24 mouse cellular contexts compared by ENCODE assay signal in genomic region chr5:23562278-23563060, GRCm38 (mm10).
A peak's percentile ranks its signal among the peaks of the same experiment; 100 is the strongest.
DNase-seq lines count a peak whose midpoint lies in the region; ATAC-seq and TF ChIP-seq lines count a peak whose summit lies in the region.
"Had no signal": no experiment of that assay in that cellular context is flagged by ENCODE, and none has a peak within 500 bp of the region (broad histone marks: within the 10 kb centered on the region; RNA-seq: fewer than 3 reads in every experiment).

No protein-coding gene starts in this region.

- H3K9ac ChIP-seq in kidney, embryonic 15.5 days: no peak overlapping the region
- H3K9ac ChIP-seq in lung, embryonic 16.5 days (ENCODE audit: low read length): no peak overlapping the region
- H3K9ac ChIP-seq in midbrain, embryonic 15.5 days: no peak overlapping the region
- H3K9ac ChIP-seq: embryonic facial prominence, embryonic 12.5 days; forebrain, postnatal 0 days; hindbrain, embryonic 15.5 days; intestine, embryonic 15.5 days; limb, embryonic 12.5 days; liver, embryonic 13.5 days had no signal

- H3K27ac ChIP-seq in kidney, embryonic 15.5 days: no peak overlapping the region
- H3K27ac ChIP-seq in lung, embryonic 16.5 days (ENCODE audit: low read length): peak overlapping the region; percentile 51; the same call in 1 of the 2 replicates
- no peak overlapping the region for H3K27ac ChIP-seq in midbrain, embryonic 15.5 days
- H3K27ac ChIP-seq in heart, embryonic 10.5 days: no peak overlapping the region
- H3K27ac ChIP-seq: embryonic facial prominence, embryonic 12.5 days; heart, adult 2 months; hindbrain, embryonic 15.5 days; intestine, embryonic 15.5 days; limb, embryonic 12.5 days; liver, embryonic 13.5 days had no signal

- no peaks in the 10 kb centered on the region for H3K9me3 ChIP-seq in kidney, embryonic 15.5 days (replicated peaks)
- H3K9me3 ChIP-seq in lung, embryonic 16.5 days (ENCODE audit: control insufficient read depth, low read length): no peaks in the 10 kb centered on the region
- no peaks in the 10 kb centered on the region for H3K9me3 ChIP-seq in midbrain, embryonic 15.5 days
- no peaks in the 10 kb centered on the region for H3K9me3 ChIP-seq in heart, embryonic 10.5 days
- H3K9me3 ChIP-seq: embryonic facial prominence, embryonic 12.5 days; G1E; hindbrain, embryonic 15.5 days; intestine, embryonic 15.5 days; limb, embryonic 12.5 days; liver, embryonic 13.5 days had no signal

- DNase-seq in kidney, adult 18-20 months: peak; percentile 21
- peak; percentile 11 to 44 for DNase-seq in lung, adult 18-20 months
- no peak for DNase-seq in lung, adult 2 months
- no peak for DNase-seq in heart, embryonic 10.5 days (ENCODE audit: low spot score)
- DNase-seq: adrenal gland, adult 8-10 months; B cell, adult 2 months; cerebellum, adult 18-20 months; cerebellum, postnatal 14 days; forebrain, postnatal 0 days; gastrocnemius, postnatal 25 days; heart, adult 2 months; liver, embryonic 13.5 days; thymus, adult 18-20 months; thymus, postnatal 36 days had no signal

- no peak for ATAC-seq in kidney, embryonic 15.5 days (replicated peaks; ENCODE audit: low FRiP score)
- peak; percentile 63 for ATAC-seq in lung, embryonic 16.5 days (ENCODE audit: low read depth)
- no peak for ATAC-seq in megakaryocyte-erythroid progenitor cell, adult 5-6 weeks (replicated peaks; ENCODE audit: low FRiP score, low TSS enrichment, poor library complexity, severe bottlenecking)
- ATAC-seq in midbrain, embryonic 15.5 days (replicated peaks): no peak
- ATAC-seq: forebrain, postnatal 0 days; intestine, embryonic 15.5 days had no signal

- H3K4me3 ChIP-seq in kidney, embryonic 15.5 days (replicated peaks): no peak overlapping the region
- H3K4me3 ChIP-seq in lung, adult 2 months (replicated peaks; ENCODE audit: extremely low read depth, low read depth, low read length): no peak overlapping the region
- no peak overlapping the region for H3K4me3 ChIP-seq in lung, embryonic 16.5 days (ENCODE audit: low read length)
- H3K4me3 ChIP-seq in midbrain, embryonic 15.5 days: no peak overlapping the region
- no peak overlapping the region for H3K4me3 ChIP-seq in heart, embryonic 10.5 days
- H3K4me3 ChIP-seq: embryonic facial prominence, embryonic 12.5 days; heart, adult 2 months; hindbrain, embryonic 15.5 days; intestine, embryonic 15.5 days; limb, embryonic 12.5 days; liver, embryonic 13.5 days had no signal

- TF ChIP-seq CTCF in lung, adult 2 months (IDR thresholded peaks at IDR 0.05; ENCODE audit: insufficient read depth, low read length): no peak

- H3K4me1 ChIP-seq in kidney, embryonic 15.5 days: no peaks in the 10 kb centered on the region
- H3K4me1 ChIP-seq in lung, adult 2 months (ENCODE audit: control insufficient read depth, insufficient read depth, low read length): peaks cover 3% of the 10 kb centered on the region; the same call in 1 of the 2 replicates
- peaks cover 7% of the 10 kb centered on the region for H3K4me1 ChIP-seq in lung, embryonic 16.5 days (replicated peaks; ENCODE audit: control insufficient read depth, insufficient read depth, low read length)
- no peaks in the 10 kb centered on the region for H3K4me1 ChIP-seq in midbrain, embryonic 15.5 days
- H3K4me1 ChIP-seq in heart, embryonic 10.5 days: peaks cover 6% of the 10 kb centered on the region; the same call in 1 of the 2 replicates
- H3K4me1 ChIP-seq: embryonic facial prominence, embryonic 12.5 days; hindbrain, embryonic 15.5 days; intestine, embryonic 15.5 days; limb, embryonic 12.5 days; liver, embryonic 13.5 days had no signal

- no peak for TF ChIP-seq POLR2A in lung, adult 2 months (IDR thresholded peaks at IDR 0.05; ENCODE audit: borderline replicate concordance, extremely low read depth, low read depth, low read length)

- H3K27me3 ChIP-seq in kidney, embryonic 15.5 days: no peaks in the 10 kb centered on the region
- H3K27me3 ChIP-seq in lung, embryonic 16.5 days (ENCODE audit: control insufficient read depth, insufficient read depth, low read depth, low read length): no peaks in the 10 kb centered on the region
- H3K27me3 ChIP-seq in midbrain, embryonic 15.5 days (replicated peaks): no peaks in the 10 kb centered on the region
- no peaks in the 10 kb centered on the region for H3K27me3 ChIP-seq in heart, embryonic 10.5 days (ENCODE audit: insufficient read depth, poor library complexity, severe bottlenecking)
- H3K27me3 ChIP-seq: CH12.LX; embryonic facial prominence, embryonic 12.5 days; hindbrain, embryonic 15.5 days; intestine, embryonic 15.5 days; limb, embryonic 12.5 days; liver, embryonic 13.5 days had no signal

- H3K4me2 ChIP-seq in kidney, embryonic 15.5 days: no peak overlapping the region
- no peak overlapping the region for H3K4me2 ChIP-seq in lung, embryonic 16.5 days (ENCODE audit: low read depth, low read length)
- no peak overlapping the region for H3K4me2 ChIP-seq in midbrain, embryonic 15.5 days
- H3K4me2 ChIP-seq: embryonic facial prominence, embryonic 12.5 days; hindbrain, embryonic 15.5 days; intestine, embryonic 15.5 days; limb, embryonic 12.5 days; liver, embryonic 13.5 days had no signal

- 74% methylated on average over 4 of the region's 4 CpGs for WGBS in kidney, embryonic 15.5 days
- 29% methylated on average over 4 of the region's 4 CpGs for WGBS in lung, adult 2 months
- WGBS in lung, embryonic 16.5 days: 51% methylated on average over 4 of the region's 4 CpGs
- WGBS in midbrain, embryonic 15.5 days: 84% methylated on average over 4 of the region's 4 CpGs
- WGBS in heart, embryonic 10.5 days: 80% methylated on average over 4 of the region's 4 CpGs

- H3K36me3 ChIP-seq in kidney, embryonic 15.5 days: peaks cover 26% of the 10 kb centered on the region; the same call in 1 of the 2 replicates
- no peaks in the 10 kb centered on the region for H3K36me3 ChIP-seq in lung, embryonic 16.5 days (ENCODE audit: control insufficient read depth, insufficient read depth, low read length)
- no peaks in the 10 kb centered on the region for H3K36me3 ChIP-seq in midbrain, embryonic 15.5 days (replicated peaks)
- H3K36me3 ChIP-seq in heart, embryonic 10.5 days: peaks cover 9% of the 10 kb centered on the region; the same call in 1 of the 2 replicates
- H3K36me3 ChIP-seq: liver, embryonic 13.5 days had no signal

Comparison
In these comparisons a context has a peak if more than half of its experiments do, and no peak if none do; other contexts are left out.
1. DNase-seq: peak in kidney, adult 18-20 months (single experiment) and lung, adult 18-20 months (2 of 2); none in lung, adult 2 months (single experiment) and heart, embryonic 10.5 days (single experiment).